Mouse (Mus musculus): ENCODE data around the gene Nyap1.
A peak's percentile ranks its signal among the peaks of the same experiment; 100 is the strongest.
"Not testable (repeated sequence)": the region's sequence is repeated elsewhere in the genome, so short reads cannot be mapped to it uniquely, and the experiment has no call there.

Gene Nyap1

DNA sequence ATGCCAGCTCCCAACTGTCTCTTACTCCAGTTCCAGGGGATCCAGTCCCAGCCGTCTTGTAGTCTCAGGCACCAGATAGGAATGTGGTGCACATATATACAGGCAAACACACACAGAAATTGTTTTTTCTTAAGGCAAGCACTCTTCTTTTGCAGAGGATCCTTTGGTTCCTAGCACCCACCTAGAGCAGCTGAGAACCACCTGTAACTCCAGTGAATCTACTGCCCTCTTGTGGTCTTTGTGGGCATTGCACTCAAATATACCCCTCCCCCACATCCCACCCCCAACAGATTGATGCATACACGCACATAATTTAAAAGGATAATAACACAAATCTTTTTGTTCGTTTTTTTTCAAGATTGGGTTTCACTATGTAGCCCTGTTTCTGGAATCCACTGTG, 24.9 kb upstream of the Nyap1 start:
- no peak for DNase-seq

DNA sequence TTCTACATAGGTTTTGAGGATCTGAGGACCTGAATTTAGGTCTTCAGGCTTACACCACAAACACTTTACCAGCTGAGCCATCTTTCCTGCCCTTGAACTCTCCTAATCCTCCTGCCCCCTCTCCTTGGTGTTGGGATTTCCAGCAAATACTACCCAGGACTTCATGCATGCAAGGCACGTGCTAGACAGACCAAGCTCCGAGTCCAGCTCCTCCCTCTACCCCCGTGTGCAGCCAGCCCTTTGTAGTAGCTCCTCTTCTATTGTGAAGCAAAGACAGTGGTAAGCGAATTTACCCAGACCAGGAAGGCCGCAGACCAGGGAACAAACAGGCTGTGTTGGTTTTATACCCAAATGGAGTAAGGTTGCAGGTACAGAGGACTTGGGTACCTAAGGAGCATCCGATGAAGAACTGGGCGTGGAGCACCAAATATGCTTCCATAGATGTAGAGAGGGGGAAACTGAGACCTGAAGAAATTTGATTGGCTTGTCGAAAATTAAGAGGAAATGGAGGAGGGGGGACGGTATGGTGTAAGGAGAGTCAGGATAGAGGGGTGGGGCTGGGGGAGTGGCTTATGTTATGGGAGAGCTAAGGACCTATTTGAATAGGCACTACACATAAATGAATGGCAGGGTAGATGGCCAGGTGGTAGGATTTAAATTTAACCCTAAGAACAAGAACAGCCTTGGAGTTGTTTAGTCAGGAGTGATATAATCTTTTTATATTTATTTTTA, 23.4 kb upstream of the Nyap1 start:
- no peak for DNase-seq

DNA sequence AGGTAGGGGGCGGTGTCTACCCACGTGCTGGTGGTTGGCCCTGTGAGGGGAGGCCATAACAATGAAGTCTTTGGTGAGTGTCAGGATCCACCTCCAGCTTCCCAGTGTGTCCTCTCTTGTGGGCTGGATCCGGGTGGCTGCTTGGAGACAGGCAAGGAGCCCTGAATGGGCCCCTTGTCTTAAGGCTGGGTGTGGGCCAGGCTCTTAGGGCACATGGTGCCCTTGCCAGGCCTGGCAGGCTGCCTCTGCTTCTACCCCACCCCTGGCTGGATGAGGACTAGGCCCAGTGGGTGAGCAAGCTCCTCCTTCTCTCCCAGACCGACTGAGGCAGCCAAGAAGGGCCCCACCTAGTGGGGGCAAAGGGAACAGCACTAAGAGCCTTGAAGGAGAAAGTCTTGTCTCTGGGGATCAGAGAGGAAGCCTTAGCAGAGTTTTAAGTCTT, 18.6 kb upstream of the Nyap1 start:
- DNase-seq: peak; percentile 97

- no peak for DNase-seq
These were observed 17.6 kb upstream of the Nyap1 start for GRCm38 (mm10) chr5:137758921-137759534.

GRCm38 (mm10) chr5:137757887-137758286, 16.5 kb upstream of the Nyap1 start:
- peak; percentile 95 for DNase-seq

DNA sequence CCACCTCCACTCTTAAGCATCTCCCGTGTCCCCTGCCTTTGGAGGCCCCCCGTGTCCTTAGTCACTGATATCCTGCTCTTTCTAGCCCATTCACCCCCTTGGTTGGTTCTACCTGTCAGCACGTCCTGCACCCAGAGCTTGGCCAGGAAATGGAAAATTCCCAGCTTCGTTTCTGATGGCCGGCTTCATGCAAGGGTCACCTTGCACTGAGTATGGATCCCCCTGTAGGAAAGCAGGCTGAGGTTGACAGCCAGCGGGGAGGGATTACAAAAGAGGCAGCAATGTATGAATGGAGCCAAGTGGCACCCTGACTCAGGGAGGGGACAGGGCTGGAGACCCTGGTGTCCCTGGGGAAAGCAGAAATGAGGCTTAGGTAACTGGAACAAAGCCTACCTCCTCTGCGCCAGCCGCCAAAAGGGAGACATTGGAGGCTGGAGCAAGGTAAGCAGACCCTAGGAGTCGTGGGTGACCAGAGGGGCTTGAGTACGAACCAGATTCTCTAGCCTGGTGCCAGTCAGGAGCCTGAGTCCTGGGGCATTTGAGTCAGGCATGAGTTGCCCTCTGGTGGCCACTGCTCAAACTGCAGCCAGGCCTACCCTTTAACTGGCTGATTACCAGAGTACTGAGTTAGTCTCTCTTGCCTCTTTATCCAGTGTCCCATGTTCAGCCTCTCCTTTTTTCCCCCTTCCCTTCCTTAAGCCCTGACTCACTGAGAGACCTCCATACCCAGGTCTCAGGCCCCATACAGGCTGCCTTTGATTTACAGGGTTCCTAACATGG, 15.7 kb upstream of the Nyap1 start:
- peak; percentile 90 for DNase-seq

- DNase-seq: no peak
These were observed 14.7 kb upstream of the Nyap1 start for GRCm38 (mm10) chr5:137756106-137756505.

DNA sequence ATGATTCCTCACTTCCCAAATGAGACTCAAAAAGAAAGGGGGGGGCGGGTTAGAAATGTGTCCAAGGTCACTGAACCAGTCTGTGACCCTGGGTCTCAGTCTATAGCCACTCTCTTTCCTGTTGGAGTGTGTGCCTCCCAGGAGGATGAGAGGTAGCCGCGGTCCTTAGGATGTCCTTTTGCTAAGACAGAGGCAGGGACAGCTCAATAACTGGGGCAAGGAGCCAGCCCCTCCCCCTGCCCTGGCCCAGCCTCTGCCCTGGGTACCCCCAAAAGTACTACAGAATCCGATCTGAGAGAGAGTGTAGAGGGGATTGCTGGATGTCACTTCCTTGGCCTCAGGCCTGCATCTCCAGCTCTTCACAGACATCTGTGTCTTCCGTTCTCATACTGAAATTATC, 14.0 kb upstream of the Nyap1 start:
- no peak for DNase-seq

DNA sequence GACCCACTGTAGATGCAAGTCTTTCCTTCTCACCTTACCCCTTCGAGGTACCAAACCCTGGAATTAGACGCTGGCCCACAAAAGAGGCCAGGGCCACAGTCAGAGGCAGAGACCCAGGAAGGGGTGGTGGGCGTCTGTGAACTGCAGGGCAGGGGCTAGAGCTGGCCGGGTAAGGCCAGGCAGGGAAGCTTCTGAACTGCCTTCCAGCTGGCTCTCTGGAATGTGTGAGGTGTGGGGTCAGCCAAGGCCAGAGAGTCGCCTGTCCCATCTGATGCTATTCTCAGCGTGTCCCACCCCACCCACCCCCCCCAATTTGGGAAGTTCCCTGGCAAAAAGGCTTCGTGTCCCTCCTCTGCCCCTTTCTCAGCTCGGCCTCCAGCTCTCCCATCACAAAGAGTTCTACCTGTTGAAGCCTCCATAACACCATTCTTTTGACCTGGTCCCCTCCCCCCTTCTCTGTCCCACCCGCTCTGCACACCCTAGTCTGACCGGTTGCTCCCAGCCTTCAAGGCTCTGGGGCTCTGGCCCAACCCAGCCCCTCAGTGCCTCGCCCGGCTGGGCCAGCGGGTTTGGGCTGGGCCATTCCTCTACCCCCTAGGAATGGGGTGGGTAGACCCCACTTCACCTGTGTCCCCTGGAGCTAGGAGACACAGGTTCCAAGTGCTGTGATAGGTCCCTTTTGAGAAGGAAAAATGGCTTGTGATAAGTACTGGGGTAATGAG, 11.9 kb upstream of the Nyap1 start:
- no peak for DNase-seq

- DNase-seq: no peak
These were observed 10.6 kb upstream of the Nyap1 start for GRCm38 (mm10) chr5:137751988-137752387.

GRCm38 (mm10) chr5:137751221-137751887, 9.9 kb upstream of the Nyap1 start:
- no peak for DNase-seq

- DNase-seq: not testable (repeated sequence)
These were observed 8.8 kb upstream of the Nyap1 start for GRCm38 (mm10) chr5:137750212-137750611.

GRCm38 (mm10) chr5:137749196-137749836, 7.9 kb upstream of the Nyap1 start:
- no peak for DNase-seq

DNA sequence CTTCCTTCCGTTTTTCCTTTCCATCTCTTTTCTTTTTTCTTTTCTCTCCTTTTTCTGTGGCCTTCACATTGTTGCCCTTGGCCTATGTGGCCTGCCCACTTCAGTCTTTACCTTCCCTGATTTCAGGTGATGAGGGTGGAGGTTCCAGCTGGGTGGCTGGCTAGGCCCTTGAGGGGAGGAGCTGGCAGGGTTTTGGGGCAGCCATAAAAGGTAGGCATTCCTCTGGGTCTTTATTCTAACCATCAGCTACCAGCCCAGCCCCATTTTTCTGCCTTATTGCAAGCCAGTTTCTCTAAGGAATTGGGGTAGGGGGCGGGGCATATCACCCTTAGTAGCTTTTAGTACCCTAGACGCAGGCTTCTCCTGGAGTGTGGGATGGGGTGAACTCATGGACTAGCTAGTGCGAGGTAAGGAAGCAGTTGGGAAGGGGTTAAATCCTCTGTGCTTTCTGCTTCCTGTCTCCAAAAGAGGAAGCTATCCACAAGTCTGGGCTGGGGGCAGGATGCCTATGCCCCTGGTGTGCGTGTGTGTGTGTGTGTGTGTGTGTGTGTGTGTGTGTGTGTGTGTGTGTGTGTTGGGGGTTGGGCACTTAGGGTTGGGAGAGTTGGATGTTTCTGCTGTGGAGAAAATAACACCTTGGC, 6.8 kb upstream of the Nyap1 start:
- peak; percentile 74 for DNase-seq

GRCm38 (mm10) chr5:137747326-137747961, 6.0 kb upstream of the Nyap1 start:
- DNase-seq: no peak

GRCm38 (mm10) chr5:137746851-137747325, 5.5 kb upstream of the Nyap1 start:
- no peak for DNase-seq

- DNase-seq: no peak
These were observed 5.0 kb upstream of the Nyap1 start for GRCm38 (mm10) chr5:137746282-137746850.

GRCm38 (mm10) chr5:137745214-137746171, 4.1 kb upstream of the Nyap1 start, which contains the start of gene Tsc22d4:
Gene Tsc22d4, plus strand, starts transcription at chr5:137745730.
- DNase-seq: peak; percentile 95

- no peak for DNase-seq
These were observed 2.8 kb upstream of the Nyap1 start for GRCm38 (mm10) chr5:137744197-137744596.

Data from layer of hippocampus, adult 9-11 months (tissue).